ENCODE assay signal across 8 mouse cellular contexts in the genomic region with DNA sequence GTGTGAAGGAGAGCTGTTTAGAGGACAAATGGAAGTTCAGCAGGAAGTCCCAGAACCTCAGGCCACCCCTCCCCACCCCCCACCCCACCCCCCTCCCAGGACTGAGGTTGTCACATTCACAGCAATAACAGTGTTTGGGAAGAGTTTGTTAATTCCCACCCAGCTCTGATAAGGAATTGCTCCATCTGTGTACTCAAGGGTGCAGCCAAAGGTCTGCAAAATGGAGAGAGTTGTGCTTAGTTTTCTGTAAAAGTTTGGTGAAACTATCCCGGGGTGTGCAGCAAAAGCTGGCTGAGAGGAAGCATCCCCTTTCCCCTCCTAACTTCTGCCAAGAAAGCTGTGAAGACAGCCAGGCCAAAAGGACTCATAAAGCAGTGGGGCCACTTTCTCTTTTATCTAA. TPM values are rescaled to one million over a fixed set of nuclear protein-coding genes. Genes with fewer than 3 reads are reported as not detected.
DNase-seq lines count a peak whose midpoint lies in the region; ATAC-seq and TF ChIP-seq lines count a peak whose summit lies in the region.

No protein-coding gene starts in this region.

- H3K9ac ChIP-seq in liver, embryonic 11.5 days (ENCODE audit: low read depth, low read length), result peak overlapping the region; percentile 88

- DNase-seq in CD4-positive helper T cell, adult 2 months (ENCODE audit: low read depth, low spot score), result peak; percentile 13
- DNase-seq in embryonic facial prominence, embryonic 10.5 days (ENCODE audit: low spot score), result no peak
- peak; percentile 32 for DNase-seq in heart, postnatal 25 days (ENCODE audit: low spot score)
- no peak for DNase-seq in liver, embryonic 11.5 days (ENCODE audit: low spot score)
- DNase-seq in right cerebral cortex, adult 18-20 months, result no peak
- DNase-seq in right cerebral cortex, postnatal 4 days, result no peak
- no peak for DNase-seq in natural killer cell, adult 2 months (ENCODE audit: low spot score in 2 of 2)

- WGBS in embryonic facial prominence, embryonic 10.5 days, result 63% methylated on average over 1 of the region's 1 CpGs
- WGBS in liver, embryonic 11.5 days, result 27% methylated on average over 1 of the region's 1 CpGs
- 0% methylated on average over 1 of the region's 1 CpGs for WGBS in small intestine, adult 2 months

- H3K9me3 ChIP-seq in embryonic facial prominence, embryonic 10.5 days, result no peaks in the 10 kb centered on the region
- H3K9me3 ChIP-seq in liver, embryonic 11.5 days (ENCODE audit: control insufficient read depth, low read length), result no peaks in the 10 kb centered on the region

- intact Hi-C loops in heart, postnatal 25 days (cut with DNase I), result no loop called here

- peaks cover 9% of the 10 kb centered on the region; the same call in 1 of the 2 replicates for H3K27me3 ChIP-seq in embryonic facial prominence, embryonic 10.5 days (replicated peaks; ENCODE audit: low read depth, poor library complexity, severe bottlenecking)
- no peaks in the 10 kb centered on the region for H3K27me3 ChIP-seq in liver, embryonic 11.5 days (replicated peaks; ENCODE audit: control insufficient read depth, insufficient read depth, low read length)
- H3K27me3 ChIP-seq in small intestine, adult 2 months (ENCODE audit: control insufficient read depth, insufficient read depth, low read length), result no peaks in the 10 kb centered on the region

- no peak for TF ChIP-seq CTCF in small intestine, adult 2 months (IDR thresholded peaks at IDR 0.05; ENCODE audit: extremely low read depth, insufficient read length, insufficient replicate concordance, low read depth, low read length)

- H3K36me3 ChIP-seq in embryonic facial prominence, embryonic 10.5 days (replicated peaks), result peaks cover 22% of the 10 kb centered on the region
- peaks cover 6% of the 10 kb centered on the region; the same call in 1 of the 2 replicates for H3K36me3 ChIP-seq in liver, embryonic 11.5 days (ENCODE audit: control insufficient read depth, insufficient read depth, low read length)
- H3K36me3 ChIP-seq in small intestine, adult 2 months (ENCODE audit: control insufficient read depth, insufficient read depth, low read length), result peaks cover 7% of the 10 kb centered on the region

- peaks cover 19% of the 10 kb centered on the region for H3K4me1 ChIP-seq in embryonic facial prominence, embryonic 10.5 days
- peaks cover 16% of the 10 kb centered on the region for H3K4me1 ChIP-seq in liver, embryonic 11.5 days (replicated peaks; ENCODE audit: control insufficient read depth, insufficient read depth, low read length)
- peaks cover 35% of the 10 kb centered on the region; the same call in 1 of the 2 replicates for H3K4me1 ChIP-seq in small intestine, adult 2 months (ENCODE audit: control insufficient read depth, insufficient read depth, insufficient read length, low read length)

- H3K27ac ChIP-seq in embryonic facial prominence, embryonic 10.5 days (replicated peaks), result peak overlapping the region; percentile 97
- H3K27ac ChIP-seq in liver, embryonic 11.5 days (ENCODE audit: low read depth, low read length), result peak overlapping the region; percentile 77
- peak overlapping the region; percentile 98 for H3K27ac ChIP-seq in small intestine, adult 2 months (ENCODE audit: insufficient read depth, low read depth, low read length)

- H3K4me2 ChIP-seq in liver, embryonic 11.5 days, result peak overlapping the region; percentile 78

- TF ChIP-seq POLR2A in small intestine, adult 2 months (IDR thresholded peaks at IDR 0.05; ENCODE audit: low read depth, low read length), result no peak; the same call in 1 of the 2 replicates

- ATAC-seq in liver, embryonic 11.5 days (replicated peaks; ENCODE audit: low FRiP score), result no peak

- peak overlapping the region; percentile 85 for H3K4me3 ChIP-seq in embryonic facial prominence, embryonic 10.5 days
- H3K4me3 ChIP-seq in liver, embryonic 11.5 days (ENCODE audit: low read depth, low read length), result peak overlapping the region; percentile 66
- H3K4me3 ChIP-seq in small intestine, adult 2 months (ENCODE audit: low read depth, low read length), result peak overlapping the region; percentile 39

RNA-seq across cellular contexts. Expression of a gene that starts 1.4 kb away (rescaled TPM):
- 86.2 and 87.5 TPM in 2 replicates for polyA plus RNA-seq in embryonic facial prominence, embryonic 10.5 days (2016; fragmentation: Nextera tagmentation; extraction: Ambion mirVana)
- 1 to 10 TPM; 6.8 to 7.7 TPM for total RNA-seq in heart, postnatal 25 days (2021)
- polyA plus RNA-seq in liver, embryonic 11.5 days (2014; fragmentation: Nextera tagmentation; extraction: Ambion mirVana), result 142 and 149 TPM in 2 replicates
- 15.8 and 36.6 TPM in 2 replicates for polyA plus RNA-seq in small intestine, adult 2 months (2012; rRNA removed)

RNA-seq across cellular contexts. Expression of a gene that starts 17.6 kb away (rescaled TPM):
- 0.06 and 0.15 TPM in 2 replicates for polyA plus RNA-seq in embryonic facial prominence, embryonic 10.5 days (2016; fragmentation: Nextera tagmentation; extraction: Ambion mirVana)
- 1 to 10 TPM in 1 of 2 experiments, under 1 TPM in 1; 0.28 to 1.1 TPM for total RNA-seq in heart, postnatal 25 days (2021)
- not detected in 2 replicates for polyA plus RNA-seq in liver, embryonic 11.5 days (2014; fragmentation: Nextera tagmentation; extraction: Ambion mirVana)
- not detected in 2 replicates for polyA plus RNA-seq in small intestine, adult 2 months (2012; rRNA removed)

Comparison
In these comparisons a context has a peak if more than half of its experiments do, and no peak if none do; other contexts are left out.
1. DNase-seq: peak in CD4-positive helper T cell, adult 2 months (single experiment) and heart, postnatal 25 days (single experiment); none in embryonic facial prominence, embryonic 10.5 days (single experiment), liver, embryonic 11.5 days (single experiment), right cerebral cortex, adult 18-20 months (single experiment), right cerebral cortex, postnatal 4 days (single experiment) and natural killer cell, adult 2 months (0 of 2).
2. Peak in every context shown above with its lines, with median percentiles within 50 percentile points of each other: H3K27ac ChIP-seq and H3K4me3 ChIP-seq.